Mouse (Mus musculus) hindbrain, embryonic 11.5 days (tissue): ENCODE measurements around the gene Vars2. TPM values are rescaled to one million over a fixed set of nuclear protein-coding genes. Genes with fewer than 3 reads are reported as not detected.
A peak's percentile ranks its signal among the peaks of the same experiment; 100 is the strongest.

ENCODE experiments used
- ATAC-seq: fragments of 200-750 bp; cut with Nextera tagmentation; 2 replicates; pipeline ENCODE4 v1.8.0; 2017; ENCODE audit warnings: mild to moderate bottlenecking, moderate TSS enrichment, moderate library complexity; ENCODE audit not compliant: low FRiP score
- DNase-seq: peaks from one replicate; pipeline ENCODE4 v3.0.0-alpha.2; 2015; ENCODE audit warnings: low spot score
- H3K27ac ChIP-seq: fragments of 300-500 bp; sonication (generic); 2 replicates; pipeline ENCODE4 v1.5.1; 2014; ENCODE audit warnings: mild to moderate bottlenecking, low read depth, low read length
- H3K27me3 ChIP-seq: fragments of 300-500 bp; sonication (generic); 2 replicates; pipeline ENCODE4 v1.6.1; 2014; ENCODE audit warnings: mild to moderate bottlenecking, low read length, moderate library complexity, mixed read lengths; ENCODE audit not compliant: control insufficient read depth, insufficient read depth
- H3K36me3 ChIP-seq: fragments of 300-500 bp; sonication (generic); 2 replicates; pipeline ENCODE4 v1.6.1; 2014; ENCODE audit warnings: mild to moderate bottlenecking, low read length, moderate library complexity, mixed read lengths; ENCODE audit not compliant: control insufficient read depth, insufficient read depth
- H3K4me1 ChIP-seq: fragments of 300-500 bp; sonication (generic); replicated peaks from 2 replicates; pipeline ENCODE4 v1.6.1; 2014; ENCODE audit warnings: low read length, mixed read lengths; ENCODE audit not compliant: control insufficient read depth, insufficient read depth
- H3K4me2 ChIP-seq: fragments of 300-500 bp; sonication (generic); replicated peaks from 2 replicates; pipeline ENCODE4 v1.6.1; 2014; ENCODE audit warnings: mild to moderate bottlenecking, low read depth, low read length
- H3K4me3 ChIP-seq: fragments of 300-500 bp; sonication (generic); 2 replicates; pipeline ENCODE4 v1.5.1; 2014; ENCODE audit warnings: low read depth, low read length
- H3K9ac ChIP-seq: fragments of 300-500 bp; sonication (generic); 2 replicates; pipeline ENCODE4 v1.6.1; 2014; ENCODE audit warnings: low read depth, low read length
- H3K9me3 ChIP-seq: fragments of 300-500 bp; sonication (generic); 2 replicates; pipeline ENCODE4 v1.6.1; 2016; ENCODE audit warnings: low read length; ENCODE audit not compliant: control insufficient read depth
- WGBS: fragments of 180-500 bp; shearing (Covaris S2); extraction: QIAGEN DNeasy Blood & Tissue Kit; methylation state at CpG from one replicate; pipeline ENCODE4 v1.1.7; 2014; 5-methylcytosine and 5-hydroxymethylcytosine counted together
- polyA plus RNA-seq: library from polyadenylated mRNA; unstranded; fragments of >200 nt; fragmentation: Nextera tagmentation; extraction: Ambion mirVana; gene quantifications from 2 replicates; pipeline ENCODE4 v1.2.1, GENCODE M21; 2014

Vars2 gene
- polyA plus RNA-seq, 1 experiment from 2014 or later = 6.9 TPM

- Histone ChIP-seq H3K36me3 (no peaks in the 10 kb centered on the region), H3K9me3 (no peaks in the 10 kb centered on the region), H3K4me2 (peak overlapping the region; percentile 42), H3K27ac (no peak overlapping the region), H3K4me3 (peak overlapping the region; percentile 26), H3K4me1 (0 out of 2 replicates have a peak, but pooled peaks cover 2% of the 10 kb centered on the region), H3K9ac (no peak overlapping the region), H3K27me3 (no peaks in the 10 kb centered on the region)
- ATAC-seq (peak; percentile 53; the same call in 1 of the 2 replicates), DNase-seq (peak; percentile 87)
- 3% methylated on average over 15 of the region's 15 CpGs for WGBS
These were observed 31.7 kb downstream of the Vars2 start for GRCm38 (mm10) chr17:35635699-35636111.

DNA sequence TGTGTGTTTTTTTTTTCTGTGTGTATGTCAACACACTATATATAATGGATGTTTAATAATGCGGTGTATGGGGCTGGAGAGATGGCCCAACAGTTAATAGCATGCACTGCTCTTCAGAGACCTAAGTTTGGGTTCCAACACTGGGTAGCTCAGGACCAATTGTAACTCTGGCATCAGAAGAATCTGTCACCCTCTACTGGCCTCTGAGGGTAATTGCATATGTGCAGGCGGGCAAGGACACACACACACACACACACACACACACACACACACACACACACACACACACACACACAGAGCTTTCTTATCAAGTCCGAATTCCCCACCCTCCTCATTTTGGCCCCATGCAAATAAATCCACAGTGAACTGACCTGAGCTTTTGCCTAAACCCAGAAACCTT is 32.2 kb downstream of the Vars2 start:
- DNase-seq = peak; percentile 7
- H3K4me3 ChIP-seq = no peak overlapping the region
- 0 out of 2 replicates have a peak, but pooled peaks cover 2% of the 10 kb centered on the region for H3K4me1 ChIP-seq
- H3K4me2 ChIP-seq = no peak overlapping the region
- no peaks in the 10 kb centered on the region for H3K27me3 ChIP-seq
- no peaks in the 10 kb centered on the region for H3K36me3 ChIP-seq
- 82% methylated on average over 3 of the region's 3 CpGs for WGBS
- no peak for ATAC-seq
- no peaks in the 10 kb centered on the region for H3K9me3 ChIP-seq
- no peak overlapping the region for H3K27ac ChIP-seq
- H3K9ac ChIP-seq = no peak overlapping the region

GRCm38 (mm10) chr17:35633992-35634391 is 33.4 kb downstream of the Vars2 start:
- H3K4me2 ChIP-seq = no peak overlapping the region
- H3K27me3 ChIP-seq = no peaks in the 10 kb centered on the region
- H3K9ac ChIP-seq = no peak overlapping the region
- ATAC-seq (no peak), DNase-seq (peak; percentile 27)
- no peak overlapping the region for H3K4me3 ChIP-seq
- H3K4me1 ChIP-seq = 0 out of 2 replicates have a peak, but pooled peaks cover 2% of the 10 kb centered on the region
- no peaks in the 10 kb centered on the region for H3K36me3 ChIP-seq
- 19% methylated on average over 1 of the region's 1 CpGs for WGBS
- no peaks in the 10 kb centered on the region for H3K9me3 ChIP-seq
- no peak overlapping the region for H3K27ac ChIP-seq

DNA sequence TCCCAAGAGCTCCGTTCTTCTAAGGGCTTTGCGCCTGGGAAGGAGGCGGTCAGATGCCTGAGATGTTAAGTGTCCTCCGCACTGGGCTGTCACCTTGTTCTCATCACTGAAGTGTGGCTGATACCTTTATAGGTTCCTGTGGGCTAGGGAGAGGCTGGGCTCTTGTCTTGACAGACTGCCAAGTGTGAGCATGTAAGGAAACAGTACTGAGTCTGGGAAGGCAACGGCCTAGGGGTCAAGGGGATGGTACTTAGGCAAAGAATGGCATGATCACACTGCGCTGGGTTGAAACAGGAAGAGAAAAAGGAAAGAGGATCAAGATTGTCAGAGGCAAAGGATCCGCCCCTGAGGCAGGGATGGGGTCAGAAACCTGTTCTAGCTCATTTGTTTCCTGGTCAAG is 40.9 kb downstream of the Vars2 start, which contains the start of gene Gm9573:
TSS of gene Gm9573 (minus strand) at position 101 of the 400 bp plus-strand sequence.
- no peaks in the 10 kb centered on the region for H3K9me3 ChIP-seq
- H3K27me3 ChIP-seq = no peaks in the 10 kb centered on the region
- no peak within 1 kb of the TSS for H3K27ac ChIP-seq
- no peak within 1 kb of the TSS for H3K9ac ChIP-seq
- no peak for ATAC-seq
- H3K4me3 ChIP-seq = no peak within 1 kb of the TSS
- H3K4me1 ChIP-seq = no peaks in the 10 kb centered on the region
- DNase-seq = no peak
- WGBS = 87% methylated on average over 7 of the region's 7 CpGs
- no peak within 1 kb of the TSS for H3K4me2 ChIP-seq
- no peaks in the 10 kb centered on the region for H3K36me3 ChIP-seq

GRCm38 (mm10) chr17:35617127-35617526 is 50.3 kb downstream of the Vars2 start:
- no peaks in the 10 kb centered on the region for H3K9me3 ChIP-seq
- DNase-seq (no peak), ATAC-seq (no peak)
- no peak overlapping the region for H3K4me3 ChIP-seq
- H3K27me3 ChIP-seq = no peaks in the 10 kb centered on the region
- H3K4me2 ChIP-seq = no peak overlapping the region
- no peak overlapping the region for H3K9ac ChIP-seq
- H3K4me1 ChIP-seq = no peaks in the 10 kb centered on the region
- no peaks in the 10 kb centered on the region for H3K36me3 ChIP-seq
- no peak overlapping the region for H3K27ac ChIP-seq
- 75% methylated on average over 4 of the region's 4 CpGs for WGBS

Other genes with a start within 250 kb of the Vars2 start
- gene H2-Q6, start 242.7 kb downstream of the Vars2 start, polyA plus RNA-seq = 0.46 and 0.60 TPM in 2 replicates
- 7.0 and 8.7 TPM in 2 replicates for gene H2-Q7, start 228.4 kb downstream of the Vars2 start, polyA plus RNA-seq
- 0.15 TPM in 1 of 2 replicates, not detected in the other for gene H2-Q10, start 197.5 kb downstream of the Vars2 start, polyA plus RNA-seq
- not detected in 2 replicates for gene Pou5f1, start 161.6 kb downstream of the Vars2 start, polyA plus RNA-seq
- gene Tcf19, start 150.8 kb downstream of the Vars2 start, polyA plus RNA-seq = 49.4 and 50.8 TPM in 2 replicates
- gene Cchcr1, start 150.5 kb downstream of the Vars2 start, polyA plus RNA-seq = 8.3 and 8.9 TPM in 2 replicates
- 0.67 and 0.97 TPM in 2 replicates for gene Psors1c2, start 134.4 kb downstream of the Vars2 start, polyA plus RNA-seq
- gene Cdsn, start 115.5 kb downstream of the Vars2 start, polyA plus RNA-seq = 0.06 and 0.20 TPM in 2 replicates
- gene 2300002M23Rik, start 100.1 kb downstream of the Vars2 start, polyA plus RNA-seq = not detected in 2 replicates
- gene Sfta2, start 66.0 kb downstream of the Vars2 start, polyA plus RNA-seq = not detected in 2 replicates
- not detected in 2 replicates for gene Gm9573, start 41.0 kb downstream of the Vars2 start, polyA plus RNA-seq
- gene Mucl3, start 23.9 kb downstream of the Vars2 start, polyA plus RNA-seq = 0.32 TPM in 1 of 2 replicates, not detected in the other
- gene Gtf2h4, start 6.1 kb upstream of the Vars2 start, polyA plus RNA-seq = 37.8 and 41.4 TPM in 2 replicates
- gene Ddr1, start 37.0 kb upstream of the Vars2 start, polyA plus RNA-seq = 69.9 and 78.8 TPM in 2 replicates
- gene Ier3, start 154.1 kb upstream of the Vars2 start, polyA plus RNA-seq = 3.6 and 4.0 TPM in 2 replicates
- gene Flot1, start 155.6 kb upstream of the Vars2 start, polyA plus RNA-seq = 48.1 and 50.0 TPM in 2 replicates
- gene Tubb5, start 170.7 kb upstream of the Vars2 start, polyA plus RNA-seq = 1,599 and 1,667 TPM in 2 replicates
- 16.8 and 17.3 TPM in 2 replicates for gene Mdc1, start 173.9 kb upstream of the Vars2 start, polyA plus RNA-seq
- 49.2 and 51.0 TPM in 2 replicates for gene Nrm, start 193.7 kb upstream of the Vars2 start, polyA plus RNA-seq
- gene Ppp1r18, start 198.0 kb upstream of the Vars2 start, polyA plus RNA-seq = 27.6 and 31.3 TPM in 2 replicates
- gene Dhx16, start 212.2 kb upstream of the Vars2 start, polyA plus RNA-seq = 33.5 and 39.8 TPM in 2 replicates
- 23.6 and 25.2 TPM in 2 replicates for gene 2310061I04Rik, start 229.8 kb upstream of the Vars2 start, polyA plus RNA-seq
- 200 and 243 TPM in 2 replicates for gene Atat1, start 242.5 kb upstream of the Vars2 start, polyA plus RNA-seq
- 67.4 and 68.4 TPM in 2 replicates for gene Mrps18b, start 248.8 kb upstream of the Vars2 start, polyA plus RNA-seq
- gene Ppp1r10, start 248.8 kb upstream of the Vars2 start, polyA plus RNA-seq = 42.6 and 49.8 TPM in 2 replicates